Mouse (Mus musculus) brain, adult 2 months (tissue): ENCODE measurements at regions not wholly inside any gene's neighbourhood (a gene's known extent, or its start where the extent isn't known, plus 50 kb on each side); places are given as distances from the start of the nearest gene placed in this dataset.

ENCODE experiments used
- DNase-seq: peaks from one replicate; pipeline ENCODE4 v3.0.0; 2011; ENCODE audit warnings: low read depth, low spot score

DNA sequence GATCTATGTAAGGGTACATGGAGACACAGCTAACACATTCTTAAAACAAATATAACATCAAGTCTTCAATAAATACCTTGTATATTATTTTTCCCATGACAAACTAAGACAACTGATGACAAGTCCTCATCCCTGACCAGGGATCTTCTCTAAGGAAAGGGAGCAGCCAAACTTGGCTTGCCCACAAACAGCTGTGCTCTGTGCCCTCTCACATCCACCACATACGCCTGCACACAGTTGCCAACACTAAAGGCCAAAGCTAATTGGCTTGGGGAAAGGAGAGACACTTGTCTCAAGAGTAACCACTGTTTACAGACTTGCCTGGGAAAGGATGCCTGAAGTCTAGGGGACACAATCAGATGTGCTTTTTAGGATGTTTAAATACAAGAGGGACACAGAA, 241.3 kb upstream of the Marcks start:
- no peak for DNase-seq

DNA sequence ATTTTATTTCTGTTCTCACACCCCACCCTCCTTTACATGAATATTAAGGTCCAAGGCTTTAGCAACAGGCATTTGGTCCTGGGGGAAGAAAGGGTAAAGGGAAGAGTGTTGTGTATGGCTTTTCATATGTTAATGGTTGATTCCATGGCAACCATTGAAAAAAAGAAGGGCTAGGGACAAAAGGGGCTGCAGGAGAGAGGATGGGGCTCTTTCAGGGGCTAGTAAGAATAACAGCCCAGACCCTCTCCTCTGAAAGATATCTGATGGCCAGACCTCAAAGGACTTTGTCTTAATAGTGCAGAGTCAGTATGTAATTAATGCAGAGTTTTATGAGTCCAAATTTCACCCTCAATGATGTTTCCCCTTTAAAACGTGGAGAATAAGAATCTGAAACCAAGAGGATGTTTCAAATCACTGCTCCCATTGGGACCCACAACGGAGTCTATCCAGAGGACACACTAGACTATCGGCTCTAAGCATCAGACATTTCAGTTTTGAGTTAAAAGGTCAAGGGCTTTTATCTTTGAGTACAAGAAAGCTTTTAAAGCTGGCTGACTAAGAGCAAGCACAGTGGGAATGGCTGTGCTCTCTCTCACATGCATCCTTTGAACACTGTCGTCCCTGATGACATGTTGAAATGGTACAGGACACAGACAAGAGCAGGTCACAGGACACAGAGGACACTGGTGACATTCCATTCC, 239.4 kb upstream of the Marcks start:
- no peak for DNase-seq

DNA sequence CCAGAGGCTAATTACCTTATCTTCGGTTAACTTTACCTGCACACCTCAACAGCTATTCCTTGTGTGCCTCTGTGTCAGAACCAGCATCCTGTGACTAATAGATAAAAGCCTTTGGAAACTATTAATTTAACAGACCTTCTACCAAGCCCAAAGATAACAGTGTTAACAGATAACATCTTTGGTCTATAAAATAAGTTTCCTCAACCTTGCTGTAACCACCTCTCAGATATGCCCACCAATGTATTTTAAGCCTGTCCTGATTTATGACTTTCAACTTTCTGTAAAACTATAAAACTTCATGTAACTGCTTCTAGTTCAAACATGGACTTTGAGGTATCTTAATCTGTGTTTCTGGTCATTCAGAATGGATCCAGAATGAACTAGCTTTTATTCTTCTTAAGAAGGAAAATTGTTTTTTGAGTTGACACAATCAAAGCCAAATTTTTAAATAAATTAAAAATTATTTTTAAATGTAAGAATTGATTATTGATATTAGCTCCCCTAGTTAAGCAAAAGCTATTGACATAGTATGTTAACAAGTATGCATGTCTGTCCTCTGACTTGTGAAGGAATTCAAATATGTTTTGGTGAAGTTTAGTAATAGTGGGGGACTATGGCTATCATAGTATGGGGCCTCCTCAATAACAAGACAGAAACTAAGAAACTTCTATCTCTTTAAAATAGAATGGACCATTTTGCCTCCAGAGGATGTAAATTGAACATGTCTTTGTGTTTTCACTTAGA, 238.7 kb upstream of the Marcks start:
- no peak for DNase-seq

DNA sequence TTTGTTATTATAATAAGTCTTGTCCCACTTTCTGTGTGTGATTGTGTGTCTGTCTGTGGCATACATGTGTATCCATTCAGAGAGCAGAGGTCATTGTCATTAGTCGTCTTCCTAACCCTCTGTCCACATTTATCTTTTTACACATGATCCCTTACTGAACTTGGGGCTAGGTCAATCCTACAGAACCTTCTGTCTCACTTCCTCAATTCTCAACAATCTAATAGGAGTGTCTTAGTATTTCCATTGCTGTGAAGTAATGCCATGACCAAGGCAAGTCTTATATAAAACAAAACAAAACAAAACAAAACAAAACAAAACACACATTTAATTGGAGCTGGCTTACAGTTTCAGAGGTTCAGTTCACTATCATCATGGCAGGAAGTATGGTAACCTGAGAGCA, 237.5 kb upstream of the Marcks start:
- DNase-seq: no peak

DNA sequence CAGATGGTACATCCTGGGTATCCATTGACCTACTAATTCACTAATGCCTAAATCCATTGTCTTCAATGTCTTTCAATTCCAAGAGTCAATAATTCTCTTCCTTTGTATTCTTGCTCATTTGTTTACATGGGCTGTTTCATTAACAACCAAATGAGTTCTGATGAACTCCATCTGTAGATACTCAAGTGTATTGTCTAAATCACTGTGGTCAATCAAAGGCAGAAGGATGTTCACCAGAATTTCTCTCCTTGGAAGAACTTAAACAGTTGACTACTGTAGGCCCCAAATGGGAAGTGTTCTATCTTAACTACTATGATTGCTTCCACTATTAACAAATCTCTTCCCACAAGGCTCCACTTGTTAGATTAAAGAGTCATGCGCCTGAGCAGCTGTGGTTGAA, 236.9 kb upstream of the Marcks start:
- no peak for DNase-seq

DNA sequence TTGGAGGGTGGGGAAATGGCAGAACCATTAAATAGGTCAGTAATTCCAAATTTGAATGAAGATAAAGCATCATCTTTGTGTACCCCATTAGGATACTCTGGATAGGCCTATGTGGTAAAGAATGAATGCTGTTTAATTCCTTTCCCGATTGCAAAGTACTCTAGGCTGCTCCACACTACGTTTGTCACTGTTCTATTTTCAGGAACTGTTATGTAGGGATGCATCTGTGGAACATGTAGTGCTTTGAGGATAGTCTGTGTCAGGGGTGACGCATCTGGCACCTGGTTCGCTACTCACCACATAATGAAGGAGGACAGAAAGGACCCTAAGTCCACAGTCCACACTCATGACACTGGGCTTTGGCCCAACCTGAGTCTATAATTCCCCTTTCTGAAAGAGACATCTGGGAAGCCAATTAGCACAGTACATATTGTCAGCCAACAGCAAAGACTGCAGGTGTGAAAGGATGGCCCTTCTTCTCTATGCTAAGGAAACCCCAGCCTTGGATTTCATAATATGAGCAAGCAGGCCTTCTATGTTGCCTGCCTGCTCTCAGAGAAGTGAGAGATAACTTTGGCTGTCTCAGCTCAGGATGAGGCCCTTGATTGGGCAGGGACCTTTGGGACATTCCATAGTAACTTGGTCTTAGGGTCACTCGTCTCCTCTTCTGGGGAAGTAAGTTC, 230.4 kb upstream of the Marcks start:
- peak; percentile 40 for DNase-seq

DNA sequence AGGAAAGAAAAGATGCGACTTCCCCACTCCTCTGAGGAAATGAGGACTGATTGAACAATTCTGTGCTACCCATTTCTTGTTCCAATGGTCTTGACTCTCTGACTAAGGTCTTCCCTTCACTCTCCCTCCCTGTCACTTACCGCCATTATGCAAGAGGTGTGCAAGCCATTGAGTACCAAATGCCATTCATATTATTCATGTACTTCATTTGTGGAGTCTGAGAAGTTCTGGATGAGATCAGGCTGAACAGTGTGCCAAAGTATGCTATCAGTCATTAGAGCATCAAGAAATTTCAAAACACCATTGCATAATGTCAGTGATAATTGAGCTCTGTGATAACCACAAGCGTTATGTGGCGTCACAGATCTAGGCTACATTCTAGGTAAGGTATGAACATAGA, 229.1 kb upstream of the Marcks start:
- no peak for DNase-seq

DNA sequence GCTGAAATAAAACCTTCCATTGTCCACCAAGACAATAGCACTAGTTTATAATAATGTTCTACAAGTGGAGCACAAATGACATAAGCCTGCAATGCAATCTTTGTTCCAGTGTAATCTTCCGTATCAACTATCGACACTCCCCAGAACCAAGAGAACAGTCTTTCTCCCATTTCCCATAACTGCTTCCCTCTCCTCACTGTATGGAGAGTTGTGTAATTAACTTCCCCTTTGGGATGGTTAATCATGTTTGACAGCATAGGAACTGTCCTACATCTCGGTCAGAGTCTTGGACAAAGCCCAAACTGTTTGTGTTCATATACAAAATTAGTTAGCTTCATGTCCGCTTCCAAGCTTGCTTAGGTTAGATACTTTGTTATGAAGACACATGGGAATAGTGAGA, 225.8 kb upstream of the Marcks start:
- DNase-seq: no peak

DNA sequence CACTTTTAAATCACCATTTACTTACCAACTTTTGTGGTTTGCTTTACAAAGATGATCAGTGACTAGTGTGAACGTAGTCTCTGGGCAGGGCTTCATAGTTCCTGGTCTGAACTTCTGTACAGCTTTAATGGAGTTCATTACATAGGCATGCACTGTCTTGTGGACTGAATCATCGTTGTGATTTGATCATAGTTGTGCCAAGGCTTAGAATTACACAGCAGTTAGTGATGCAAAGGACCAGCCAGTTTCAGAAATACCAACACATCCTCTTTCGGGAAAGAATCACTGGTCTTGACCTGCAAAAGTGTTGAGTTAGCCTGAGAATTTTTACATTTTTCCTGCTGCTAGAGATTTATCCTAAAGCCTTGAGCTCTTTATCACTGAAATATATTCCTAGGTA, 222.3 kb upstream of the Marcks start:
- DNase-seq: no peak

DNA sequence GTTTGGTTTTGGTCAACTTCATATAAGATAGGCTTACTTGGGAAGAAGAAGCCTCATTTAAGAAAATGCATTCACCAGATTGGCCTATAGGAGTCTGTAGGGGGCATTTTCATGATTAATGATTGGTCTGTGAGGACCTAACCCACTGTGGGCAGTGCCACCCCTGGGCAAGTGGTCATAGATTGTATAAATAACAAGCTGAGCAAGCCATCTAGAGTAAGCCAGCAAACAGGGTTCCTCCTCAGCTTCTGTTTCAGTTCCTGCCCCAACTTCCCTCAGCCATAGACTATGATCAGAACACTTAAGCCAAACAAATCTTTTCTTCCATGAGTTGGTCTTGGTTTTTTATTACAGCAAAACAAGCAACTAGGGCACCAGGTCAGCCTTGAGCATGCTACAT, 220.2 kb upstream of the Marcks start:
- peak; percentile 30 for DNase-seq

DNA sequence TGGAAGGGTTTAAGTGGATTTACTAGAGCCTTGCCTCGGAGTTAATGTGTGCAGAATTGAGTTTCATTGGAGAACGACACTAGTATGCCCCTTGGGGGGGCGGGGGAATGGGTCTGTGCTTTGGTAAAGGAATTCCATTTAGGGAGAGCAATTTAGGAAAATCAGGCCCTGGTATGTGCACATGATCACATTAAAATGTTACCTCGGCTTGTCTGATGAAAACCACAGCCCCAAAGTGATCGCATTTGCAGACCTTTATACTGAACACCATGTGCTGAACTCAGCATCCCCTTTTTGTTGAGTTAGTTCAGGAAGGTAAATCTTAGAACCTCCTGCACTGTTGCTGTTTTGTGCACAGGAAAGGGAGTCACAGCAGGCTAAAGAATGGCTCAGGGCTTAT, 219.6 kb upstream of the Marcks start:
- DNase-seq: no peak

DNA sequence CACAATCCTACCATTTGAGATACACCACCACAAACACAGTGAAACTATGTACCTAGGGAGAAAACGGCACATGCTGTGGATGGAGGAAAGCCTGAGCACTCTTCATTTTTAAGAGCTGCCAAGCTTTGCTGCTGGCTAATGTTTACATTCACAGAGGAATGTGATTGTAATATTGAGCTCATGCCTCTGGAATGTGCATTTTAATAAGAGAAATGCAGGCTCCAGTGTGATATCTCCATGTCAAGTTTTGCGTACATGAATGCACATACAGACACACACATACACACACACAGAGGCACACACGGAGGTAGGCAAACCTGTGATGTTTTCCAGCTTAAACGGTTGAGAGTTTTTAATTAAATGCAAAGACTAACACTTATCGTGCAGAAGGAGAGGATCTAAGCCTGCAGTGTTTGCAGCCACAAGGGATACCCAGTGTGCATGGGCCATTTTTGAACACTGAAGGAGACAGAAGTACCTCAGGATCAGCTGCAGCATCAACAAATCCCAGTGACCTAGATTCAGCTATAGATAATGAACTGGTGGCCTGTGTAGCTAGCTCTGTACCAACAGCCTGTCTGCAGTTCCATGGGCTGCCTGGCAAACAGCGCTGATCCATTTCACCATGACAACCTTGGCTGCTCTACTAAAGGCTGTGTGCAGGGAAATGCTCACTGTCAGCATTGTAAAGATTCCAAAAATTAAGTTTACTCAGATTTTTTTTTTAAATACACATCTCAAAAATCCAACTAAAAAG, 218.8 kb upstream of the Marcks start:
- DNase-seq: peak; percentile 78

DNA sequence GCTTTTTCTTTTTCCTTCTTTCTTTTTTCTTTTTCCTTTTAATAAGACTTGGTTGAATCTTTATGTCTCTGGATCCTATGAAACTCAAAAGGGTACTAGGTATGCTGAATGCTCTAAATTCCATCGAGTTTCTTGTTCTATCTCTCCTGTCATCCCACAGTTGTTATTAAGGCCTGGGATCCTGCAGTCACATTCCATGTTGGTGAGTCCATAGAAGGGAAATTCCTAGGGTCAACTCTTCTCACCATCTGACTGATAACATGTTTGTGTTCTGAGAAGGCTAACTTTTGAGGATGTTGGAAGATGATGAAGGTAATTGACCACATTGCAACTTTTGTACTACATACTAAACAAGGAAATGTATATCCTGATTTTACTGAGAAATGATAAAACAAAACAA, 210.5 kb upstream of the Marcks start:
- DNase-seq: no peak

DNA sequence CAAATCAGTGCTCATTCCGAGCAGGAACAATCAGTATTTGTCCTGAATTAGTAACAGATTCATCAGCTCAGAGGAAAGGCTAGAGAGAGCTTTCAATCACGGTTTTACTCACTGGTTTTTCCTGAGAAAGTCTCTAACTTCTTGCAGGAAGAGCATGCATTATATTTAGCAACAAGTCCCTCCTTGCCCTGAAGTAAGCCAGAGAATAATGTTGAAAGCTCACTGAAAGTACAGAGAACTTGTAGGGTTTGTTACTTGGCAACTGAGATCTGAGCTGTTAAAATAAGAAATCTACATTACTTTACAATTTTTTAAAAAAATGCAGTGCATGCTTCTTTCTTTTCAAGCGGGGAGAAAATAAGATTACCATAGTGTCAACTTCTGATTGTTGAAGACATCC, 209.7 kb upstream of the Marcks start:
- DNase-seq: peak; percentile 45

DNA sequence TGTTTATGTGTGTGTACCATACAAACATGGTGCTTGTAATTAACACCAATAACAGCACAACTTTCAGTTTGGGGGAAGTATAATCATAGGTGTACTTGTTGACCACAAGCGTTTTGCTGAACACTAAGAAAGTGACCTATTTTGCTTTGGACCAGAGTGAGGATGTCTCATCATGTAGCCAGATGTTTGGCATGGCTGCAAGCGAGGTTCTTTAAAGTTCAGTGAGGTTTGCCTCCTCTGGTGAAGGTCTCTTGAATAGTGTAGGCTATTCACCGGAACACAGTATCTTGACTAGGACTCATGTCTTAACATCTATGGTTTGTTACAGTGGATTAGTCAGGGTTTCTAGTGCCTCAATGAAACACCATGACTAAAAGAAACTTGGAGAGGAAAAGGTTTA, 208.9 kb upstream of the Marcks start:
- no peak for DNase-seq

DNA sequence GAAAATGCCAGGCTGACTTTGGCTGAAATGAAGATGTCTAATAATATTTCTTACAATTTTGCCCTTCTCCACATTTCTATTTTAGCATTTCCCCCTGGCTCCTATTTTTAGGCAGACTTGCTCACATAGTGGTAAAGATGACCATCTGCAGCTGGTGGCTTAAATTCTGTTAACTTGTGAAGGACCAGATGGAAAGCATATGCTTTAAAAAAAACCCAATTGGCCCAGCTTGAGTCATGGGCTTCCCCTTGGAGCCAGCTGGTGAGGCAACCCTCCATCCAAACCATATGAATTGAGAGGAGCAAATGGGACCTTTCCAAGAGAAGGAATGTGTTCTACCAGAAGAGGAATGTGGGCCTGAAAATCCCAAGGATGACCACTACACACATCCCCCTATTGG, 204.0 kb upstream of the Marcks start:
- peak; percentile 88 for DNase-seq

DNA sequence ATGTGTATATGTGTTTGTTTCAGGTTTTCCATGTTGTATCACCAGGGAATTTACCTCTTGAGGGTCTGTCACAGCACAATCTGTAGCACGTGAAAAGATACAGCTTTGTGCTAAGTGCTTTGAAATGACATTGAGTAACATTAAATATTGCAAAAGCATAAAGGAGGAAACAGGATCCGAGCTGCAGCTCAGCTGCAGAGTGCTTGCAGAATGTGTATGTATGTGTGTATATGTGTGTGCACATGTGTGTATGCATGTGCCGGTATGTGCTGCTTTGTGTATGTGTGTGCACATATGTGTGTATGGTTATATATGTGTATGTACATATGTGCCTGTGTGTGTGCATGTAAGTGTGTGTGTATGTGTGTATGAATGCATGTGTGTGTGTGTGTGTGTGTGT, 200.9 kb upstream of the Marcks start:
- no peak for DNase-seq

DNA sequence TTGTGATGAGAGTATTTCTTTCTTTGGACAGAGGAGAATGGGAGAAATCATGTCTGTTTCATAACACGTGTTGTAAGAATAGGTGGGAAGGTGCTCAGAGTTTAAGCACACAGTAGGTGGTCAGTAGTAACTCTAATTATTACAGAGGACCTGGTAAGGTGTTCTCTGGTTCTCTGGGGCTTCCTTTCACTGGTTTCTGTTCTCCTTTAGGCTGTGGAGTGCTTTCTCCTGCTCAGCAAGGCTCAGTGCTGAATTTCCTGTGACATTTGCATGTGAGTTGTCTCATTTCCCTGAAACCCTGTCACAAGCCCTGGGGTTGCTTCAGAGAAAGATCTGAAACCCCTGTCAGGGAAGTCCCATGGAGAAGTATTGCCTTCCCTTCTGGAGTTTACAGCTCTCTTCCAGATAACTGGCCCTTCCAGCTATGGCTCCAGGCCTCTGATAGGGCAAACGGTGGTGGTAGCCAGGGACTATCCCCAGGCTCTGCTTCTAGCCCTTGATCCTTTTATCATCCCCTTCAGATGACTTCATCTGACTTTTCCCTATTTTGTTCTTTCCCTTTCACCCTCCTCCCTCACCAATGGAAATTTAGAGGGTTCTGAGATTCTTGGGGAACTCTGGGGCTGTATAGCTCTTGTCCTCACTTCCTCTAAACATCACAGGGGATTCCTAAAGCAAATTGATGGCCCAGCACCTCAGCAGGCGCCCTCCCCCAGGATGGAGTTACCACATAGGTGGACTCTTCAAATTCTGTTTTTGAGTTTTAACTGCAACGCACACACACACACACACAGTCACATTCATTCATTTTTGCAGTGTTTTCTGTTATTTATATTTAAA, 199.6 kb upstream of the Marcks start:
- DNase-seq: peak; percentile 53

DNA sequence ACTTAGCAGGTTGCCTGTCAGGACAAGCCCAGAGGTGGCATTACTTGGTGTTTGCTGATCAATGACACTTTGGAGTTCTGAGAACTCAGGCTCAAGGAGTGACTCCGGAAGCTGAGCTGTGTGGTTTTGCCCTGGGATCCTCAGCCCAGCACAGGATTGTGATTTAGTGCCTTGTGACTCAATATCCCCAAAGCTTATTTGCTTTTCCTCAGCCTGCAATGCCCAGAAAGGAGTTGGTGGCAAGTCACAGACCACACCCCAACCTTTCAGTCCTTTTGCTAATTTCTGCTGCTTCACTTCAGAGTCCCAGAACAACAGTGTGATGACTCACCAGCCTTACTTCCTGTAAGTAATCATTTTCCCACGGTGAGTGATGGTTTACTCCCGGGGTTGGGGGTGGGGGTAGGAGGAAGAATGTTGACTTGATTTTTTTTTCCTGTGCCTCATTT, 198.5 kb upstream of the Marcks start:
- peak; percentile 21 for DNase-seq

DNA sequence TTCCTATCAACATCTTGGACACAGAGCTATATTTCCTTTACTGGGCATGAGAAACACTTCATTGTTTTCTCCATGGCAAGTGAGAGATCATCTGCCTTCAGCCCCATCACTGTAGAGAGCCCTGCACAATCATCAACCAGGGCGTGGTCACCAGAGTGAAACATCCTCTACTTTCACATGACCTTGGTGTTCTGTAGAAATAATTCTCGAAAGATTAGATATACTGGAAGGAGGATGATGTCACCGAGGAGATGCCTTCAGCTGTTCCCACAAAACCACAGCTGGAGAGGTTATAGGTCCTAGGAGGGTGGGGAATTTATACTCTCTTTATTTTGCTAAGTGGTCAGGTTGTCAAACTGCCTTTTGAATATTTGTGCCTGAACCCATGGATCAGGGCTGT, 196.4 kb upstream of the Marcks start:
- DNase-seq: no peak

DNA sequence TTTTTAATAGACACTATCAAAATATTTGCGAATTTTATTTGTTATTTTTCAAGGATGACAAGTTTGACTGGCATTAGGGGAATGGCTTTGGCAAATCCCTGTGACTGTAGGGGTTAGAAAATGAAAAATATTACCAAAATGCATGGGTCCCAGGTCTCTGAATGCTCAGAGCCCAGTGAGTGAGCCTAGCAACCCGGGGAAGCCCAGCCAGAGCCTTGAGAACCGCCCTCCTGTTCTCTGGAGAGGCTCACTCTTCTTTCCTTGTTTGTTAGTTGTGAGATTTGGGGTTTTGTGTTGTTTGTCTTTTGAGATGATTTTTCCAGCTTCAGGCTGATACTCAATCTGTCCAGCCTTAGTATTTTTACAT, 187.4 kb upstream of the Marcks start:
- DNase-seq: no peak
